Mouse (Mus musculus) heart, embryonic 15.5 days (tissue): Measurements from ENCODE around the gene Stk4. TPM values are rescaled to one million over a fixed set of nuclear protein-coding genes. Genes with fewer than 3 reads are reported as not detected.

Experiments used
- ATAC-seq: fragments of 200-750 bp; cut with Nextera tagmentation; replicated peaks from 2 replicates; pipeline ENCODE4 v1.8.0; 2017; ENCODE audit warnings: low read depth, moderate TSS enrichment; ENCODE audit not compliant: insufficient number of reproducible peaks, insufficient read depth, low FRiP score
- H3K27ac ChIP-seq: fragments of 300-500 bp; sonication (generic); 2 replicates; pipeline ENCODE4 v1.5.1; 2015; ENCODE audit warnings: mild to moderate bottlenecking, inconsistent platforms
- H3K27me3 ChIP-seq: fragments of 300-500 bp; sonication (generic); 2 replicates; pipeline ENCODE4 v1.6.1; 2015; ENCODE audit warnings: inconsistent platforms
- H3K36me3 ChIP-seq: fragments of 300-500 bp; sonication (generic); 2 replicates; pipeline ENCODE4 v1.6.1; 2015; ENCODE audit warnings: mild to moderate bottlenecking, inconsistent platforms
- H3K4me1 ChIP-seq: fragments of 300-500 bp; sonication (generic); replicated peaks from 2 replicates; pipeline ENCODE4 v1.6.1; 2015; ENCODE audit warnings: inconsistent platforms
- H3K4me2 ChIP-seq: fragments of 300-500 bp; sonication (generic); 2 replicates; pipeline ENCODE4 v1.6.1; 2015; ENCODE audit warnings: inconsistent platforms, mild to moderate bottlenecking, moderate library complexity
- H3K4me3 ChIP-seq: fragments of 300-500 bp; sonication (generic); 2 replicates; pipeline ENCODE4 v1.5.1; 2015; ENCODE audit warnings: mild to moderate bottlenecking, inconsistent platforms
- H3K9ac ChIP-seq: fragments of 300-500 bp; sonication (generic); 2 replicates; pipeline ENCODE4 v1.6.1; 2015; ENCODE audit warnings: mild to moderate bottlenecking, inconsistent platforms
- H3K9me3 ChIP-seq: fragments of 300-500 bp; sonication (generic); replicated peaks from 2 replicates; pipeline ENCODE4 v1.6.1; 2016; ENCODE audit warnings: inconsistent platforms
- WGBS: fragments of 180-500 bp; shearing (Covaris S2); methylation state at CpG from one replicate; pipeline ENCODE4 v1.1.7; 2015; ENCODE audit warnings: mixed read lengths; 5-methylcytosine and 5-hydroxymethylcytosine counted together
- polyA plus RNA-seq: library from polyadenylated mRNA; unstranded; fragments of >200 nt; fragmentation: Nextera tagmentation; extraction: Ambion mirVana; gene quantifications from 2 replicates; pipeline ENCODE4 v1.2.1, GENCODE M21; 2015

The Stk4 gene
- polyA plus RNA-seq, 1 experiment from 2014 or later: 11.8 TPM

GRCm38 (mm10) chr2:164081577-164081976 is 11.5 kb downstream of the Stk4 start:
- Histone ChIP-seq H3K27me3 (no peaks in the 10 kb centered on the region), H3K4me1 (0 out of 2 replicates have a peak, but pooled peaks cover 4% of the 10 kb centered on the region), H3K4me2 (no peak overlapping the region), H3K36me3 (peaks cover 49% of the 10 kb centered on the region), H3K9me3 (no peaks in the 10 kb centered on the region), H3K9ac (no peak overlapping the region), H3K4me3 (no peak overlapping the region), H3K27ac (no peak overlapping the region)
- no peak for ATAC-seq
- 90% methylated on average over 10 of the region's 10 CpGs for WGBS

- H3K4me2 ChIP-seq: no peak overlapping the region
- ATAC-seq: no peak
- no peaks in the 10 kb centered on the region for H3K27me3 ChIP-seq
- H3K27ac ChIP-seq: no peak overlapping the region
- no peaks in the 10 kb centered on the region for H3K9me3 ChIP-seq
- H3K4me1 ChIP-seq: 0 out of 2 replicates have a peak, but pooled peaks cover under 1% of the 10 kb centered on the region
- 67% methylated on average over 10 of the region's 10 CpGs for WGBS
- H3K9ac ChIP-seq: no peak overlapping the region
- H3K4me3 ChIP-seq: no peak overlapping the region
- H3K36me3 ChIP-seq: peaks cover 55% of the 10 kb centered on the region
Observed at GRCm38 (mm10) chr2:164082175-164082574, 12.1 kb downstream of the Stk4 start.

- Histone ChIP-seq H3K9ac (no peak overlapping the region), H3K9me3 (no peaks in the 10 kb centered on the region), H3K4me3 (no peak overlapping the region), H3K36me3 (peaks cover 69% of the 10 kb centered on the region), H3K27ac (no peak overlapping the region), H3K27me3 (no peaks in the 10 kb centered on the region), H3K4me1 (no peaks in the 10 kb centered on the region), H3K4me2 (no peak overlapping the region)
- WGBS: 76% methylated on average over 19 of the region's 19 CpGs
- ATAC-seq: no peak
Observed at GRCm38 (mm10) chr2:164083609-164084341, 13.7 kb downstream of the Stk4 start.

GRCm38 (mm10) chr2:164084342-164084700 is 14.2 kb downstream of the Stk4 start:
- ATAC-seq: no peak
- H3K4me2 ChIP-seq: no peak overlapping the region
- no peaks in the 10 kb centered on the region for H3K9me3 ChIP-seq
- peaks cover 73% of the 10 kb centered on the region for H3K36me3 ChIP-seq
- no peaks in the 10 kb centered on the region for H3K4me1 ChIP-seq
- WGBS: 86% methylated on average over 7 of the region's 7 CpGs
- H3K4me3 ChIP-seq: no peak overlapping the region
- H3K9ac ChIP-seq: no peak overlapping the region
- H3K27me3 ChIP-seq: no peaks in the 10 kb centered on the region
- no peak overlapping the region for H3K27ac ChIP-seq

GRCm38 (mm10) chr2:164087416-164088017 is 17.4 kb downstream of the Stk4 start:
- Histone ChIP-seq H3K36me3 (peaks cover 46% of the 10 kb centered on the region), H3K4me3 (no peak overlapping the region), H3K27me3 (no peaks in the 10 kb centered on the region), H3K4me1 (no peaks in the 10 kb centered on the region), H3K27ac (no peak overlapping the region), H3K9ac (no peak overlapping the region), H3K4me2 (no peak overlapping the region), H3K9me3 (no peaks in the 10 kb centered on the region)
- no peak for ATAC-seq
- WGBS: 82% methylated on average over 6 of the region's 6 CpGs

GRCm38 (mm10) chr2:164089508-164089907 is 19.4 kb downstream of the Stk4 start:
- Histone ChIP-seq H3K27ac (no peak overlapping the region), H3K4me3 (no peak overlapping the region), H3K4me2 (no peak overlapping the region), H3K9ac (no peak overlapping the region), H3K36me3 (peaks cover 37% of the 10 kb centered on the region), H3K27me3 (no peaks in the 10 kb centered on the region), H3K4me1 (no peaks in the 10 kb centered on the region), H3K9me3 (no peaks in the 10 kb centered on the region)
- ATAC-seq: no peak
- WGBS: 93% methylated on average over 4 of the region's 4 CpGs

- Histone ChIP-seq H3K4me2 (no peak overlapping the region), H3K27me3 (no peaks in the 10 kb centered on the region), H3K4me1 (no peaks in the 10 kb centered on the region), H3K9ac (no peak overlapping the region), H3K9me3 (no peaks in the 10 kb centered on the region), H3K36me3 (peaks cover 16% of the 10 kb centered on the region), H3K4me3 (no peak overlapping the region), H3K27ac (no peak overlapping the region)
- no peak for ATAC-seq
- WGBS: 48% methylated on average over 7 of the region's 7 CpGs
Observed at GRCm38 (mm10) chr2:164094152-164094551, 24.0 kb downstream of the Stk4 start.

GRCm38 (mm10) chr2:164098603-164099250 is 28.6 kb downstream of the Stk4 start:
- Histone ChIP-seq H3K27me3 (no peaks in the 10 kb centered on the region), H3K9ac (no peak overlapping the region), H3K4me3 (no peak overlapping the region), H3K4me2 (no peak overlapping the region), H3K9me3 (no peaks in the 10 kb centered on the region), H3K36me3 (peaks cover 33% of the 10 kb centered on the region), H3K27ac (no peak overlapping the region), H3K4me1 (no peaks in the 10 kb centered on the region)
- 94% methylated on average over 11 of the region's 11 CpGs for WGBS
- no peak for ATAC-seq

GRCm38 (mm10) chr2:164101936-164102335 is 31.8 kb downstream of the Stk4 start:
- peaks cover 1% of the 10 kb centered on the region; the same call in 1 of the 2 replicates for H3K4me1 ChIP-seq
- H3K27me3 ChIP-seq: no peaks in the 10 kb centered on the region
- no peak overlapping the region for H3K4me3 ChIP-seq
- no peak overlapping the region for H3K9ac ChIP-seq
- H3K27ac ChIP-seq: no peak overlapping the region
- no peaks in the 10 kb centered on the region for H3K9me3 ChIP-seq
- H3K4me2 ChIP-seq: no peak overlapping the region
- 71% methylated on average over 1 of the region's 1 CpGs for WGBS
- peaks cover 41% of the 10 kb centered on the region for H3K36me3 ChIP-seq
- ATAC-seq: no peak

GRCm38 (mm10) chr2:164102366-164102765 is 32.2 kb downstream of the Stk4 start:
- H3K27ac ChIP-seq: no peak overlapping the region
- 72% methylated on average over 3 of the region's 3 CpGs for WGBS
- no peak for ATAC-seq
- no peak overlapping the region for H3K4me3 ChIP-seq
- H3K9ac ChIP-seq: no peak overlapping the region
- H3K9me3 ChIP-seq: no peaks in the 10 kb centered on the region
- peaks cover 4% of the 10 kb centered on the region for H3K4me1 ChIP-seq
- H3K36me3 ChIP-seq: peaks cover 41% of the 10 kb centered on the region
- no peak overlapping the region for H3K4me2 ChIP-seq
- no peaks in the 10 kb centered on the region for H3K27me3 ChIP-seq

GRCm38 (mm10) chr2:164103501-164103900 is 33.4 kb downstream of the Stk4 start:
- ATAC-seq: no peak
- WGBS: 34% methylated on average over 4 of the region's 4 CpGs
- Histone ChIP-seq H3K9ac (no peak overlapping the region), H3K27ac (no peak overlapping the region), H3K4me2 (no peak overlapping the region), H3K4me1 (peaks cover 12% of the 10 kb centered on the region), H3K27me3 (no peaks in the 10 kb centered on the region), H3K9me3 (no peaks in the 10 kb centered on the region), H3K36me3 (peaks cover 36% of the 10 kb centered on the region), H3K4me3 (no peak overlapping the region)
